Mouse (Mus musculus): Measurements from ENCODE around the gene Sgsm1.

DNA sequence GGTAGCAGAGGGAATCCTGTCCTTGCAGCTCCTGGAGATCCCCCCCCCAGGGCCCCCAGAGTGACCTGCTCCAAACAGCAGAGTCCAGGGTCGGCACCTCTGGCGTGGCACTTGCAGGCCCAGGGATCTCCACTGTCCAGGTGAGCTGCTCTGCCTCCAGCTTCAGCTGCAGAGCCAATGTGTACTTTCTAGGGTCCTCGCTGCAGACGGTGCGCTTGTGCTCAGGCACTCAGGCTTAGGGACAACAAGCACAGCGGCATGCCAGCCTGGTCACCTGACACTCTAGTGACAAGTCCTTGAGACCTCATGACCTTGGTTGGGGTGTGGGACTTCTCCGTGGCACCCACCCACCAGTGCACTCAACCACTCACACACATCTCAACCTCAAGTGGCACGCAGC, 18.9 kb upstream of the Sgsm1 start:
- TF ChIP-seq CTCF (IDR thresholded peaks at IDR 0.05; ENCODE audit: borderline replicate concordance, control insufficient read depth, extremely low read depth, insufficient read depth, low read length, poor library complexity) (no peak), POLR2A (IDR thresholded peaks at IDR 0.05; ENCODE audit: control insufficient read depth, extremely low read depth, insufficient read depth, low read length, poor library complexity) (no peak)
